Mouse (Mus musculus) thymus, adult 2 months (tissue): ENCODE data around the gene Trim65. TPM values are rescaled to one million over a fixed set of nuclear protein-coding genes. Genes with fewer than 3 reads are reported as not detected.
"Not testable (repeated sequence)": the region's sequence is repeated elsewhere in the genome, so short reads cannot be mapped to it uniquely, and the experiment has no call there.

Source experiments
- DNase-seq: peaks from one replicate; pipeline ENCODE4 v3.0.0; 2021
- H3K27ac ChIP-seq: fragments of 200-500 bp; 2 replicates; pipeline ENCODE4 v1.5.1; 2012; ENCODE audit warnings: low read length, control low read depth; ENCODE audit not compliant: control insufficient read depth, insufficient read depth
- H3K27me3 ChIP-seq: fragments of 200-500 bp; 2 replicates; pipeline ENCODE4 v1.6.1; 2012; ENCODE audit warnings: mild to moderate bottlenecking, low read length, moderate library complexity, mixed read lengths; ENCODE audit not compliant: control insufficient read depth, insufficient read depth
- H3K36me3 ChIP-seq: fragments of 200-500 bp; 2 replicates; pipeline ENCODE4 v1.6.1; 2012; ENCODE audit warnings: mild to moderate bottlenecking, low read length, moderate library complexity; ENCODE audit not compliant: control insufficient read depth, insufficient read depth
- H3K4me1 ChIP-seq: fragments of 200-500 bp; replicated peaks from 2 replicates; pipeline ENCODE4 v1.6.1; 2012; ENCODE audit warnings: low read length; ENCODE audit not compliant: control insufficient read depth, insufficient read depth
- H3K4me3 ChIP-seq: fragments of 200-500 bp; 2 replicates; pipeline ENCODE4 v1.5.1; 2012; ENCODE audit warnings: mild to moderate bottlenecking, low read length, control low read depth, moderate library complexity; ENCODE audit not compliant: control insufficient read depth, insufficient read depth
- CTCF ChIP-seq: fragments of 200-500 bp; IDR thresholded peaks from 2 replicates; pipeline ENCODE4 v1.5.1; 2012; ENCODE audit warnings: mild to moderate bottlenecking, control low read depth, low read length, moderate library complexity, borderline replicate concordance; ENCODE audit not compliant: control insufficient read depth, poor library complexity, insufficient read depth; ENCODE audit errors: extremely low read depth
- POLR2A ChIP-seq: fragments of 200-500 bp; IDR thresholded peaks from 2 replicates; pipeline ENCODE4 v1.6.1; 2012; ENCODE audit warnings: mild to moderate bottlenecking, low read length, control low read depth, moderate library complexity; ENCODE audit not compliant: control insufficient read depth, poor library complexity, insufficient read depth; ENCODE audit errors: extremely low read depth
- WGBS: fragments of 180-500 bp; shearing (Covaris S2); methylation state at CpG from one replicate; pipeline ENCODE4 v1.1.7; 2018; 5-methylcytosine and 5-hydroxymethylcytosine counted together
- polyA plus RNA-seq: library from polyadenylated mRNA; depleted of rRNA; stranded (reverse); fragments of >200 nt; gene quantifications from 2 replicates; pipeline ENCODE4 v1.2.3, GENCODE M21; 2012

Trim65 gene
- polyA plus RNA-seq, 1 experiment = 24.5 TPM

GRCm38 (mm10) chr11:116093771-116094565 lies 37.0 kb downstream of the Trim65 start:
- H3K4me1 ChIP-seq = no peaks in the 10 kb centered on the region
- no peak for TF ChIP-seq POLR2A
- TF ChIP-seq CTCF = no peak
- no peak overlapping the region for H3K4me3 ChIP-seq
- no peak for DNase-seq
- no peak overlapping the region for H3K27ac ChIP-seq
- H3K27me3 ChIP-seq = no peaks in the 10 kb centered on the region
- no peaks in the 10 kb centered on the region for H3K36me3 ChIP-seq
- 39% methylated on average over 16 of the region's 16 CpGs for WGBS

- H3K36me3 ChIP-seq, H3K27me3 ChIP-seq, H3K4me3 ChIP-seq, DNase-seq, H3K4me1 ChIP-seq, H3K27ac ChIP-seq: not testable (repeated sequence)
- WGBS = 95% methylated on average over 6 of the region's 6 CpGs
These were observed 38.0 kb downstream of the Trim65 start for GRCm38 (mm10) chr11:116092959-116093358.

- Histone ChIP-seq H3K36me3 (no peaks in the 10 kb centered on the region), H3K27ac (no peak overlapping the region), H3K27me3 (no peaks in the 10 kb centered on the region), H3K4me1 (peaks cover 5% of the 10 kb centered on the region), H3K4me3 (no peak overlapping the region)
- DNase-seq = no peak
- TF ChIP-seq CTCF (no peak), POLR2A (no peak)
- WGBS = 95% methylated on average over 6 of the region's 6 CpGs
These were observed 39.3 kb downstream of the Trim65 start for GRCm38 (mm10) chr11:116091591-116091990.

GRCm38 (mm10) chr11:116089545-116089944 lies 41.4 kb downstream of the Trim65 start:
- Histone ChIP-seq H3K27me3 (no peaks in the 10 kb centered on the region), H3K36me3 (no peaks in the 10 kb centered on the region), H3K4me1 (peaks cover 9% of the 10 kb centered on the region), H3K27ac (no peak overlapping the region), H3K4me3 (no peak overlapping the region)
- TF ChIP-seq CTCF = no peak
- no peak for TF ChIP-seq POLR2A
- DNase-seq = no peak
- WGBS = 95% methylated on average over 6 of the region's 6 CpGs

GRCm38 (mm10) chr11:116088741-116089394 lies 42.1 kb downstream of the Trim65 start:
- DNase-seq = no peak
- TF ChIP-seq CTCF = no peak
- Histone ChIP-seq H3K36me3 (no peaks in the 10 kb centered on the region), H3K27me3 (no peaks in the 10 kb centered on the region), H3K4me1 (peaks cover 9% of the 10 kb centered on the region), H3K27ac (no peak overlapping the region), H3K4me3 (no peak overlapping the region)
- 61% methylated on average over 11 of the region's 11 CpGs for WGBS

- TF ChIP-seq CTCF = no peak
- no peak for TF ChIP-seq POLR2A
- H3K36me3 ChIP-seq = peaks cover 5% of the 10 kb centered on the region
- no peak overlapping the region for H3K27ac ChIP-seq
- peaks cover 9% of the 10 kb centered on the region for H3K4me1 ChIP-seq
- H3K4me3 ChIP-seq = no peak overlapping the region
- no peak for DNase-seq
- 89% methylated on average over 8 of the region's 8 CpGs for WGBS
- no peaks in the 10 kb centered on the region for H3K27me3 ChIP-seq
These were observed 42.7 kb downstream of the Trim65 start for GRCm38 (mm10) chr11:116088188-116088587.
